11 mouse cellular contexts compared by ENCODE assay signal in the genomic region with DNA sequence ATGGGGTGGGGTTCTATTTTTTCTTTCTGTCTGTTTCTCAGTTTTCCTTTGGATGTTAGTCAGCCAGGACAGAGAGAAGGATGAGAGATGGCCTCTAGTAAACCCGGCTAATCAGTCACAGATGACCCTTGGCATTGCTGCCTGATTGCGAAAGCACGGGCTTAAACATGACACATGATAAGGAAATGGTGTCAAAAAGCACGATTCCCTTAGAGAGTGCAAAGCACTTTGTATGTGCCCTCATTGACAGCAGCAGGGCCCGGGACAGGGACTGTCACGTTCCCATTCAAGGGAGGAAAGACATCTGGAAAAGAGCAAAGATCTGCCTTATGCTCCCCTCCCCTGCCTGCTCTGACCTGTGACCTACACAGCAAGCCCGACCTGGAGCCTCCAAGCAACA.
A peak's percentile ranks its signal among the peaks of the same experiment; 100 is the strongest.
DNase-seq lines count a peak whose midpoint lies in the region; ATAC-seq lines count a peak whose summit lies in the region.
"Had no signal": no experiment of that assay in that cellular context is flagged by ENCODE, and none has a peak within 500 bp of the region (broad histone marks: within the 10 kb centered on the region; RNA-seq: fewer than 3 reads in every experiment).

No protein-coding gene starts in this region.

- 69% methylated on average over 7 of the region's 7 CpGs for WGBS in forebrain, embryonic 11.5 days
- WGBS in forebrain, embryonic 15.5 days: 79% methylated on average over 7 of the region's 7 CpGs
- WGBS in liver, embryonic 16.5 days (ENCODE audit: insufficient replicate concordance): 38% methylated on average over 7 of the region's 7 CpGs

- H3K4me2 ChIP-seq in forebrain, embryonic 11.5 days (ENCODE audit: low read depth, low read length, severe bottlenecking): no peak overlapping the region
- no peak overlapping the region for H3K4me2 ChIP-seq in forebrain, embryonic 15.5 days (replicated peaks)
- H3K4me2 ChIP-seq in liver, embryonic 16.5 days (ENCODE audit: low read depth, low read length): no peak overlapping the region
- H3K4me2 ChIP-seq: neural tube, embryonic 12.5 days had no signal

- H3K36me3 ChIP-seq in forebrain, embryonic 11.5 days (ENCODE audit: control insufficient read depth, insufficient read depth, low read length): no peaks in the 10 kb centered on the region
- H3K36me3 ChIP-seq in forebrain, embryonic 15.5 days: no peaks in the 10 kb centered on the region
- no peaks in the 10 kb centered on the region for H3K36me3 ChIP-seq in liver, embryonic 16.5 days (ENCODE audit: control insufficient read depth, insufficient read depth)
- H3K36me3 ChIP-seq: neural tube, embryonic 12.5 days had no signal

- no peak overlapping the region for H3K4me3 ChIP-seq in forebrain, embryonic 11.5 days (ENCODE audit: low read depth, low read length)
- H3K4me3 ChIP-seq in forebrain, embryonic 15.5 days: no peak overlapping the region
- no peak overlapping the region for H3K4me3 ChIP-seq in liver, embryonic 16.5 days (ENCODE audit: low read depth, low read length)
- H3K4me3 ChIP-seq: neural tube, embryonic 12.5 days had no signal

- H3K4me1 ChIP-seq in forebrain, embryonic 11.5 days (replicated peaks; ENCODE audit: control insufficient read depth, insufficient read depth, low read length): no peaks in the 10 kb centered on the region
- H3K4me1 ChIP-seq in forebrain, embryonic 15.5 days: no peaks in the 10 kb centered on the region
- H3K4me1 ChIP-seq in liver, embryonic 16.5 days (ENCODE audit: control insufficient read depth, low read depth, low read length): no peaks in the 10 kb centered on the region; the same call in 1 of the 2 replicates
- H3K4me1 ChIP-seq: neural tube, embryonic 12.5 days had no signal

- no peak for ATAC-seq in forebrain, embryonic 11.5 days (replicated peaks; ENCODE audit: low FRiP score)
- ATAC-seq in forebrain, embryonic 15.5 days (replicated peaks): no peak
- ATAC-seq in liver, embryonic 16.5 days (ENCODE audit: low read depth): peak; percentile 93
- no peak for ATAC-seq in activated CD4-positive, CD25-positive, alpha-beta regulatory T cell, adult 4 months

- no peak overlapping the region for H3K27ac ChIP-seq in forebrain, embryonic 11.5 days (ENCODE audit: low read depth, low read length)
- H3K27ac ChIP-seq in forebrain, embryonic 15.5 days (replicated peaks): no peak overlapping the region
- H3K27ac ChIP-seq in liver, embryonic 16.5 days (ENCODE audit: low read length): peak overlapping the region; percentile 59
- H3K27ac ChIP-seq: neural tube, embryonic 12.5 days had no signal

- intact Hi-C loops in heart, postnatal 14 days (cut with DNase I): no loop called here

- H3K9ac ChIP-seq in forebrain, embryonic 11.5 days (ENCODE audit: low read length): no peak overlapping the region
- H3K9ac ChIP-seq in forebrain, embryonic 15.5 days (replicated peaks): no peak overlapping the region
- no peak overlapping the region for H3K9ac ChIP-seq in liver, embryonic 16.5 days (ENCODE audit: low read depth, low read length)
- H3K9ac ChIP-seq: neural tube, embryonic 12.5 days had no signal

- H3K9me3 ChIP-seq in forebrain, embryonic 11.5 days (ENCODE audit: control insufficient read depth, low read length): no peaks in the 10 kb centered on the region
- H3K9me3 ChIP-seq in forebrain, embryonic 15.5 days: no peaks in the 10 kb centered on the region
- H3K9me3 ChIP-seq in liver, embryonic 16.5 days (replicated peaks; ENCODE audit: control insufficient read depth, low read length): no peaks in the 10 kb centered on the region
- H3K9me3 ChIP-seq: neural tube, embryonic 12.5 days had no signal

- peak; percentile 19 for DNase-seq in forebrain, embryonic 11.5 days (ENCODE audit: low spot score)
- peak; percentile 79 for DNase-seq in adrenal gland, postnatal 14 days
- peak; percentile 56 to 62 for DNase-seq in heart, postnatal 14 days
- DNase-seq in cerebellum, postnatal 14 days: no peak
- DNase-seq in cerebellum, postnatal 36 days: no peak
- DNase-seq: left cerebral cortex, postnatal 4 days; thymus, postnatal 4 days had no signal

- H3K27me3 ChIP-seq in forebrain, embryonic 11.5 days (ENCODE audit: control insufficient read depth, insufficient read depth, low read length): no peaks in the 10 kb centered on the region
- H3K27me3 ChIP-seq in forebrain, embryonic 15.5 days: no peaks in the 10 kb centered on the region
- no peaks in the 10 kb centered on the region for H3K27me3 ChIP-seq in liver, embryonic 16.5 days (ENCODE audit: control insufficient read depth, insufficient read depth, low read depth, low read length)
- H3K27me3 ChIP-seq: neural tube, embryonic 12.5 days had no signal

Comparison
In these comparisons a context has a peak if more than half of its experiments do, and no peak if none do; other contexts are left out.
1. DNase-seq: peak in forebrain, embryonic 11.5 days (single experiment), adrenal gland, postnatal 14 days (single experiment) and heart, postnatal 14 days (2 of 2); none in cerebellum, postnatal 14 days (0 of 2) and cerebellum, postnatal 36 days (0 of 2).